Mouse (Mus musculus) hindbrain, embryonic 14.5 days (tissue): Measurements from ENCODE around the gene Usp47. TPM values are rescaled to one million over a fixed set of nuclear protein-coding genes. Genes with fewer than 3 reads are reported as not detected.

Source experiments
- ATAC-seq: fragments of 200-750 bp; cut with Nextera tagmentation; 2 replicates; pipeline ENCODE4 v1.8.0; 2017; ENCODE audit warnings: moderate number of reproducible peaks, mild to moderate bottlenecking, moderate TSS enrichment, moderate library complexity; ENCODE audit not compliant: low FRiP score
- DNase-seq: peaks from one replicate; pipeline ENCODE4 v3.0.0-alpha.2; 2015; ENCODE audit warnings: low spot score
- H3K27ac ChIP-seq: fragments of 300-500 bp; sonication (generic); 2 replicates; pipeline ENCODE4 v1.5.1; 2014; ENCODE audit warnings: mild to moderate bottlenecking, moderate library complexity
- H3K27me3 ChIP-seq: fragments of 300-500 bp; sonication (generic); 2 replicates; pipeline ENCODE4 v1.6.1; 2014; ENCODE audit warnings: mild to moderate bottlenecking, low read length, mixed read lengths; ENCODE audit not compliant: control insufficient read depth, insufficient read depth
- H3K36me3 ChIP-seq: fragments of 300-500 bp; sonication (generic); replicated peaks from 2 replicates; pipeline ENCODE4 v1.6.1; 2014; ENCODE audit not compliant: control insufficient read depth, insufficient read depth
- H3K4me1 ChIP-seq: fragments of 300-500 bp; sonication (generic); replicated peaks from 2 replicates; pipeline ENCODE4 v1.6.1; 2014; ENCODE audit warnings: antibody characterized with exemption, low read length, mixed read lengths; ENCODE audit not compliant: control insufficient read depth, insufficient read depth
- H3K4me2 ChIP-seq: fragments of 300-500 bp; sonication (generic); replicated peaks from 2 replicates; pipeline ENCODE4 v1.6.1; 2014; ENCODE audit warnings: mild to moderate bottlenecking, moderate library complexity
- H3K4me3 ChIP-seq: fragments of 300-500 bp; sonication (generic); replicated peaks from 2 replicates; pipeline ENCODE4 v1.5.1; 2014; ENCODE audit warnings: mild to moderate bottlenecking, low read length
- H3K9ac ChIP-seq: fragments of 300-500 bp; sonication (generic); 2 replicates; pipeline ENCODE4 v1.6.1; 2014
- H3K9me3 ChIP-seq: fragments of 300-500 bp; sonication (generic); 2 replicates; pipeline ENCODE4 v1.6.1; 2016; ENCODE audit warnings: low read length; ENCODE audit not compliant: control insufficient read depth
- WGBS: fragments of 180-500 bp; shearing (Covaris S2); extraction: QIAGEN DNeasy Blood & Tissue Kit; methylation state at CpG from one replicate; pipeline ENCODE4 v1.1.7; 2014; 5-methylcytosine and 5-hydroxymethylcytosine counted together
- polyA plus RNA-seq: library from polyadenylated mRNA; unstranded; fragments of >200 nt; fragmentation: Nextera tagmentation; extraction: Ambion mirVana; gene quantifications from 2 replicates; pipeline ENCODE4 v1.2.1, GENCODE M21; 2014

The Usp47 gene
- polyA plus RNA-seq, 1 experiment from 2014 or later = 94.8 TPM

DNA sequence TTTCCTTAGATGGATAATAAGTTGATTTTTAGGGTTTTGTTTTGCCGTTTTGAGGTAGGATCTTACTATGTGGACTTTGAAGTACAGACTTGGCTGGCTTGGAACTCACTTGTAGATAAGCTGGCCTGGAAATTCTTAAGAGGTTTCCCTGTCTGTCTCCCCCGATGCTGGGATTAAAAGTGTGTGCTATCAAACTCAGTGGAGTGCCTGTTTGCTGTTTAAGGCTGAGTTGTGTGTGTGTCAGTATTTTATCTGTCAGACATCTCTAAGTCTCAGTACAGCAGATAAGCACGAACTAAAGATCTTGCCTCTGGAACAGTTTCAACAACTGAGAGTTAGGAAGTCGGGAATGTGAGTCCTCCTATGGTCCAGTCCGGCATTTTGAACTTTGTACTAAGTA lies 1.6 kb downstream of the Usp47 start:
- Histone ChIP-seq H3K36me3 (no peaks in the 10 kb centered on the region), H3K4me3 (peak overlapping the region; percentile 81), H3K4me2 (peak overlapping the region; percentile 92), H3K4me1 (peaks cover 32% of the 10 kb centered on the region), H3K27me3 (no peaks in the 10 kb centered on the region), H3K27ac (no peak overlapping the region), H3K9ac (peak overlapping the region; percentile 95), H3K9me3 (no peaks in the 10 kb centered on the region)
- 41% methylated on average over 5 of the region's 5 CpGs for WGBS
- DNase-seq (no peak), ATAC-seq (no peak)

DNA sequence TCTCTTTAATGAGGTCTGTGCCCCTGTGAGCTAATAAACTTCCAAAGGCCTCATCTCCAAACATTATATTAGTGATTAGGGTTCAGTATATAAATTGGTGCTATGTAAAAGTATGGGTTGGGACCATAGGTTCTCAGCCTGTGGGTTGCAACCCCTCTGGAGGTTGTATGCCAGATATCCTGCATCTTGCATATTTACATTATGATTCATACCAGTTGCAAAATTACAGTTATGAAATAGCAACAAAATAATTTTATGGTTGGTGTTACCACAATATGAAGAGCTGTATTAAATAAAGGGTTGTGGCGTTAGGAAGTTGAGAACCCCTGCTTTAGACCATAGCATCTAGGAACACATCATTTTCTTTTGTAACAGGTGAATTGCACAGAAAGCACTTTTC lies 7.3 kb downstream of the Usp47 start:
- no peak overlapping the region for H3K27ac ChIP-seq
- no peaks in the 10 kb centered on the region for H3K9me3 ChIP-seq
- no peak overlapping the region for H3K9ac ChIP-seq
- DNase-seq (no peak), ATAC-seq (no peak)
- H3K27me3 ChIP-seq = no peaks in the 10 kb centered on the region
- WGBS = 98% methylated on average over 1 of the region's 1 CpGs
- H3K4me1 ChIP-seq = peaks cover 18% of the 10 kb centered on the region
- H3K36me3 ChIP-seq = no peaks in the 10 kb centered on the region
- H3K4me3 ChIP-seq = no peak overlapping the region
- no peak overlapping the region for H3K4me2 ChIP-seq

DNA sequence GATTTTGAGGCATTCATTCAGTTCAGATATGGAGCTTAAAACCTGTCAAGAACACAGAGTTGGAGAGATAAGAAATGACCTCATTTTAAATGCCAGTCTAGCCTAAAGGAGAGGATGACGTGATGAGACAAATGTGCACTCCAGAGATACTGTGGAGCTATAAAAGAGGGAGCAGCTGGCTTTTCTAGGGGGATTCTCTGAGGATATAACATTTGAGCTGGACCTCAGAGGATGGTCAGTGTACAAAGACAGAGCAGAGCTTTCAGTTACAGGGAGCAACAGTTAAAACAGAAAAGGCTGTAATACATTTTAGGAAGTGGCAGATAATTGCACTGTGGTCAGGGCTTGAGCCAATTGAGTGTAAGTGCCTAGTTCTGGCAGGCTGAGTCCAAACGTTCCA lies 12.5 kb downstream of the Usp47 start:
- no peak overlapping the region for H3K9ac ChIP-seq
- DNase-seq (no peak), ATAC-seq (no peak)
- H3K27ac ChIP-seq = no peak overlapping the region
- no peak overlapping the region for H3K4me2 ChIP-seq
- WGBS = 38% methylated on average over 2 of the region's 2 CpGs
- H3K9me3 ChIP-seq = no peaks in the 10 kb centered on the region
- H3K36me3 ChIP-seq = no peaks in the 10 kb centered on the region
- H3K27me3 ChIP-seq = no peaks in the 10 kb centered on the region
- H3K4me1 ChIP-seq = no peaks in the 10 kb centered on the region
- no peak overlapping the region for H3K4me3 ChIP-seq

DNA sequence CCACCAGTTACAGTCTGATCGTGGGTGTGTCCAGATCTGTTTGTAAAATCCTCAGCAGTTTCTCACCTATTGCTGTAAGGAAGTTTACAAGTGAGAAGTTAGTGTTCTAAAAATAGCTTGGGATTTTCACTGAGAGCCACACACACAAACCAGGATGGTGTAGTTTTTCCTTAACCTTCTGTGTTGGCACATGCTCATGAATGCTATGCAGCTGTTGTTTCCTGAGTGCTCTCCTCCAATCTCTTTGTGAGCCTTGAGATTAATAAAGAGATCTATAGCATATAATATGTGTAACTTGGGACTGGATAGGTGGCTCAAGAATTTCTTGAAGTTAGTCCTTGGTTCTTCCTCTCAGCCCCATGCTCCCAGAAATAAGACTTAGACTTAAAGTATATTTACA lies 13.3 kb downstream of the Usp47 start:
- H3K27me3 ChIP-seq = no peaks in the 10 kb centered on the region
- ATAC-seq = no peak

DNA sequence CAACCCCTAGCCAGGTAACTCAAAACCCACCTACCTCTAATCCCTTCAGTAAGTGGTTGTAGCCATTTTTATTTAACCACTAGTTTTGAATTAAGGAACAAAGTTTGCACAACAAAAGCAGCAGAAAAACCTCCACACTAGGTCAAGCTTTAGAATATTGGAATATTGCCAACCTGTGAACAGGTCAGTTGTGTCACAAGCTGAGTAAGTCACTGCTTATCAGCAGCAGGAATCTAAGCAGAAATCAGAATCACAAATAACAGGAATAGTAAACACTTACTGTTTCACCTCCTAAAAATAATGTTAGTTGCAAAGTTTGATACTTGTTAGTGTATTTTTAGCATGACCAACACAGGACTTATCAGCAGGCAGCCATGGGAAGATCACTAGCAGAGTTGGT lies 17.0 kb downstream of the Usp47 start:
- no peak for ATAC-seq
- Histone ChIP-seq H3K4me1 (0 out of 2 replicates have a peak, but pooled peaks cover 3% of the 10 kb centered on the region), H3K27ac (no peak overlapping the region), H3K4me2 (no peak overlapping the region), H3K9me3 (no peaks in the 10 kb centered on the region), H3K4me3 (no peak overlapping the region), H3K27me3 (no peaks in the 10 kb centered on the region), H3K36me3 (no peaks in the 10 kb centered on the region), H3K9ac (no peak overlapping the region)
- no peak for DNase-seq

More for the DNA sequence above, 13.3 kb downstream of the Usp47 start:
- WGBS = 93% methylated on average over 1 of the region's 1 CpGs
- no peak overlapping the region for H3K4me2 ChIP-seq
- H3K27ac ChIP-seq = no peak overlapping the region
- no peaks in the 10 kb centered on the region for H3K4me1 ChIP-seq
- no peak for DNase-seq
- H3K9me3 ChIP-seq = no peaks in the 10 kb centered on the region
- H3K9ac ChIP-seq = no peak overlapping the region
- H3K36me3 ChIP-seq = no peaks in the 10 kb centered on the region
- no peak overlapping the region for H3K4me3 ChIP-seq

DNA sequence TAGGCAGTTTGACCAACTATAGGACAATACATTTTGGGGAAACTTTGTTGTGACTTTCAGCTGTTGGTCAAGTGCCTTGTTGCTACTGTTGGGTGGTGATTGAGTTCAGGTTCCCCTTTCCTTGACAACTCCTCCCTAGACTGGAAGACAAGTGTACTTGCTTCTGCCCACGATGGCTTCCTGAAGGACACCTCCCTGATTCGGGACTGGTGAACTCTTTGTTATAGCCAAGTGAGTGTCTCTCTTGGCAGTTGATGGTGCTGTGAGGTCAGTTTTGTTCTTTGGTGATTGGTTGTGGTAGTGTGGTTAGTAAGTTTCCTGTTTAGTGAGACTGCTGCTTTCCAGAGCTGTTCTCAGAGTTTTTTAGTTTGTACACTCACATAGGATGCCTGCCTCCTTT lies 19.5 kb downstream of the Usp47 start:
- DNase-seq (no peak), ATAC-seq (no peak)
- Histone ChIP-seq H3K36me3 (no peaks in the 10 kb centered on the region), H3K9ac (no peak overlapping the region), H3K9me3 (no peaks in the 10 kb centered on the region), H3K27ac (no peak overlapping the region), H3K4me3 (no peak overlapping the region), H3K27me3 (no peaks in the 10 kb centered on the region), H3K4me1 (0 out of 2 replicates have a peak, but pooled peaks cover 3% of the 10 kb centered on the region), H3K4me2 (no peak overlapping the region)
- 86% methylated on average over 2 of the region's 2 CpGs for WGBS

DNA sequence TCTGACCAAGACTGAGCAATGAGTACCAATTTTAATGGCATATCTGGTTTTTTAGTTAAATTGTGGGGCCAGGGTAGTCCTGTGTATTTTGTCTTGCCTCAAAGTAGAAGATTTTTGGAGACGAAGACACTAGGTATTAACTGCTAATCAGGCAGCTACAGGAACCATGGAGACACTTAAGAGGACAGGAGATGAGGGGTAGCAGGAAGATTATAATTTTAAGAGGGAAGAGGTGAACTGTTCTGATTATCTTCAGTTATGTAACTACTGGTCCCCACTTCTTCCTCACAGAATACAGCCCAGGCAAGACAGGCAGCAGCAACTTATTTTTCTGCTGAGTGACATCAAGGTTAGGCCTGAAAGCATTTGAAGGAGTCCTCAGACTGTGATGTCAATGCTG lies 21.9 kb downstream of the Usp47 start:
- Histone ChIP-seq H3K9me3 (no peaks in the 10 kb centered on the region), H3K36me3 (no peaks in the 10 kb centered on the region), H3K27ac (no peak overlapping the region), H3K4me2 (no peak overlapping the region), H3K4me3 (no peak overlapping the region), H3K27me3 (no peaks in the 10 kb centered on the region), H3K9ac (no peak overlapping the region), H3K4me1 (0 out of 2 replicates have a peak, but pooled peaks cover 3% of the 10 kb centered on the region)
- ATAC-seq (no peak), DNase-seq (no peak)
- WGBS = 92% methylated on average over 1 of the region's 1 CpGs

DNA sequence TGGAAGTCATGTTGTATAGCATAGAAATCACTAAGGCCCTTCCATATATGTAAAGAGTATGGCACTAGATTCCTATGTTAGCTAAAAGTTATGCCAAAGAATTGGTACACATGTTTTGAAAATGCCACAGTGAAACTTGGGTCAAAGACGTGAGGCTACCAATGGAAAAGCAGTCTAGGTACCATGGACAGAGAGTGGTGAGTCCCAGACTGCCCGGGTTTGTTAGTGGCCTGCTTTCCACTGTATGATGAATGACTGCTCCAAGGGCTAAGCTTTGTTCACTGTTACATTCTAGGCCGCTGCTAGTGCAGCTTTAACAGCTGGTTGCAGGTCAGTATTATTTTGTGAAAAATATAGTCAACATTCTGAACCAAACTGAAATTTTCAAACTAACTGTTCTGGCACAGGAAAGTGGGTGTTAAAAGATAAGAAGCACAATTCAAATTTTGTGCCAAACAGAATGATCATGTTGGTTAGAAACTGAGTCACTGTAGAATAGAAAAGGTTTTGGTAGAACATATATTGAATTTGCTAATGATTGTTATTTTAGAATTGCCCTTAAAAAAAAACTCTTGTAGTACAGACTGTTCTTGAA lies 22.6 kb downstream of the Usp47 start:
- no peaks in the 10 kb centered on the region for H3K36me3 ChIP-seq
- DNase-seq = no peak
- 0 out of 2 replicates have a peak, but pooled peaks cover 3% of the 10 kb centered on the region for H3K4me1 ChIP-seq
- no peak overlapping the region for H3K4me2 ChIP-seq
- WGBS = 69% methylated on average over 3 of the region's 3 CpGs
- H3K9ac ChIP-seq = no peak overlapping the region
- H3K27me3 ChIP-seq = no peaks in the 10 kb centered on the region
- no peak for ATAC-seq
- H3K9me3 ChIP-seq = no peaks in the 10 kb centered on the region
- H3K27ac ChIP-seq = no peak overlapping the region
- no peak overlapping the region for H3K4me3 ChIP-seq

DNA sequence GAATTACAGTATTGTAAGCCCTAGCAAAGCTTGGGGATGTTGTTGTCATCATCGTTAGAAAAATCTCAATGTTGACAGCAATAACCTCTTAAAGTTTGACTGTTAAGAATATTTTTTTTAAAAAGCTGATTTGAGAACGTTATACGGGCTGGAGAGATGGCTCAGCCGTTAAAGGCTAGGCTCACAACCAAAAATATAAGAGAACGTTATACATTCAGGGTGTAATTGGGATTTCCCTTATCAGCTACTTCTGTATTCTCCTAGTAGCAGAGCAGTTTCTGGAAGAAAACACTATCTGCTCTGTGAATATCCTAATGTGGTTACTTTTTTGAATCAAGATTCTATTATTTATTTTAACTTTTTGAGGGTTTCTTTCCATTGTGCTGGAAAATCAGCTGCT lies 25.3 kb downstream of the Usp47 start:
- H3K36me3 ChIP-seq = 0 out of 2 replicates have a peak, but pooled peaks cover 3% of the 10 kb centered on the region
- ATAC-seq (no peak), DNase-seq (no peak)
- H3K9ac ChIP-seq = no peak overlapping the region
- no peak overlapping the region for H3K4me2 ChIP-seq
- WGBS = 96% methylated on average over 5 of the region's 5 CpGs
- no peaks in the 10 kb centered on the region for H3K27me3 ChIP-seq
- no peaks in the 10 kb centered on the region for H3K4me1 ChIP-seq
- H3K4me3 ChIP-seq = no peak overlapping the region
- no peak overlapping the region for H3K27ac ChIP-seq
- no peaks in the 10 kb centered on the region for H3K9me3 ChIP-seq

DNA sequence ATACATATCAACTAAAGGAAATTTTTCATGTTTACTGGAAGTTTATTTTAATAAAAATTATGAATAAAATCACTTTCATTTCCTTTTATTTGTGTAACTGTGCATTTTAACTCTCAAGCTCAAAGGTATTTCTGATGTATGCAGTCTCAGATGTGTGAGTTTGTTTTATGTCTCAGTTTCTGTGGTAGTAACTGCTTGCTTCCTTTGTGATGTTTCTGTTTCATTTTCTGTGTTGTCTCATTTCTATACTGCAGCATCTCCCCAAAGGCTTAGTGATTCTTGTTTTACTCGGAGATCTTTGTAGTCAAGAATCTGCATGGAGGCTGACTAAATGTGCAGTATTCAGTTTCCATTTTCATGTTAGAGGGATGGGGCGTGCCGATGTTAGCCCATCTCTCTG lies 30.4 kb downstream of the Usp47 start:
- Histone ChIP-seq H3K4me1 (no peaks in the 10 kb centered on the region), H3K9ac (no peak overlapping the region), H3K4me3 (no peak overlapping the region), H3K27me3 (no peaks in the 10 kb centered on the region), H3K4me2 (no peak overlapping the region), H3K27ac (no peak overlapping the region), H3K36me3 (peaks cover 36% of the 10 kb centered on the region), H3K9me3 (no peaks in the 10 kb centered on the region)
- no peak for ATAC-seq
- 89% methylated on average over 3 of the region's 3 CpGs for WGBS
- DNase-seq = no peak
